Mouse (Mus musculus) liver, embryonic 11.5 days (tissue): ENCODE measurements around the gene Babam1. TPM values are rescaled to one million over a fixed set of nuclear protein-coding genes. Genes with fewer than 3 reads are reported as not detected.

ENCODE experiments used
- ATAC-seq: fragments of 200-750 bp; cut with Nextera tagmentation; replicated peaks from 2 replicates; pipeline ENCODE4 v1.8.0; 2017; ENCODE audit warnings: moderate number of reproducible peaks, mild to moderate bottlenecking, moderate TSS enrichment, moderate library complexity; ENCODE audit not compliant: low FRiP score
- DNase-seq: peaks from one replicate; pipeline ENCODE4 v3.0.0-alpha.2; 2017; ENCODE audit warnings: low spot score
- H3K27ac ChIP-seq: fragments of 300-500 bp; sonication (generic); 2 replicates; pipeline ENCODE4 v1.5.1; 2014; ENCODE audit warnings: mild to moderate bottlenecking, low read depth, low read length, control low read depth
- H3K27me3 ChIP-seq: fragments of 300-500 bp; sonication (generic); replicated peaks from 2 replicates; pipeline ENCODE4 v1.6.1; 2014; ENCODE audit warnings: low read length, mixed read lengths; ENCODE audit not compliant: control insufficient read depth, insufficient read depth
- H3K36me3 ChIP-seq: fragments of 300-500 bp; sonication (generic); 2 replicates; pipeline ENCODE4 v1.6.1; 2014; ENCODE audit warnings: mild to moderate bottlenecking, low read length, moderate library complexity, mixed read lengths; ENCODE audit not compliant: control insufficient read depth, insufficient read depth
- H3K4me1 ChIP-seq: fragments of 300-500 bp; sonication (generic); replicated peaks from 2 replicates; pipeline ENCODE4 v1.6.1; 2014; ENCODE audit warnings: low read length, mixed read lengths; ENCODE audit not compliant: control insufficient read depth, insufficient read depth
- H3K4me2 ChIP-seq: fragments of 300-500 bp; sonication (generic); 2 replicates; pipeline ENCODE4 v1.6.1; 2014; ENCODE audit warnings: mild to moderate bottlenecking, control low read depth, moderate library complexity
- H3K4me3 ChIP-seq: fragments of 300-500 bp; sonication (generic); 2 replicates; pipeline ENCODE4 v1.5.1; 2014; ENCODE audit warnings: low read depth, low read length, control low read depth
- H3K9ac ChIP-seq: fragments of 300-500 bp; sonication (generic); 2 replicates; pipeline ENCODE4 v1.6.1; 2014; ENCODE audit warnings: low read depth, low read length, control low read depth
- H3K9me3 ChIP-seq: fragments of 300-500 bp; sonication (generic); 2 replicates; pipeline ENCODE4 v1.6.1; 2016; ENCODE audit warnings: low read length, inconsistent platforms, mixed read lengths; ENCODE audit not compliant: control insufficient read depth
- WGBS: fragments of 180-500 bp; shearing (Covaris S2); extraction: QIAGEN DNeasy Blood & Tissue Kit; methylation state at CpG from one replicate; pipeline ENCODE4 v1.1.7; 2014; 5-methylcytosine and 5-hydroxymethylcytosine counted together
- polyA plus RNA-seq: library from polyadenylated mRNA; unstranded; fragments of >200 nt; fragmentation: Nextera tagmentation; extraction: Ambion mirVana; gene quantifications from 2 replicates; pipeline ENCODE4 v1.2.1, GENCODE M21; 2014

Babam1 gene
- polyA plus RNA-seq, 1 experiment from 2014 or later = 102 TPM

DNA sequence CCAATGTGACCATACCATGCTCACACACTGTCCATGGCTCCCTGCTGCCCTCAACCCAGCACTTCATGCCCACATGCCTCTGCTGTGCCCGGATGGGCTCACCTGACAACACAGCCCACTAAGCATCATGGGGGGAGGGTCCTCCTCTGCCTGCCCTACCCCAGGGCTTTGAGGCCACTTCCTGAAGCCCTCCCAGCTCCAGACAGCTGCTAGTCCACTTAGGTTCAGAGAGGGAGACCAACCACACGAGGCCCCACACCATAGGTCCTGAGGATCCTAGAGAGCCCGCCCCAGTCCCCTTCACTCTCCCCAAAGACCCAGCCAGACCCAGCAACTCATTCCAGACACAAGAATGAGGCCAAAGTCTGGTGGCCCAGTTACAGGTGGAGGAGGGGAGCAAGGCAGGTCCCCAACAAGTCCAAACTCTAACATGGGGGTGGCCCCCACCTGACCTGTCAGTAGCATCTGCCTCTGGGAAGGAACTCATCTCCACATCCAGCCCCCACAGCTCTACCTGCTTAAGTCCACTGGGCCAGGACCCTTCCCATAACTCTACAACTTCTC is 17.1 kb upstream of the Babam1 start:
- no peak overlapping the region for H3K27ac ChIP-seq
- H3K9me3 ChIP-seq = no peaks in the 10 kb centered on the region
- H3K9ac ChIP-seq = peak overlapping the region; percentile 79
- DNase-seq (no peak), ATAC-seq (no peak)
- peak overlapping the region; percentile 97 for H3K4me2 ChIP-seq
- H3K36me3 ChIP-seq = peaks cover 7% of the 10 kb centered on the region
- 62% methylated on average over 3 of the region's 3 CpGs for WGBS
- H3K4me1 ChIP-seq = peaks cover 51% of the 10 kb centered on the region
- peak overlapping the region; percentile 81 for H3K4me3 ChIP-seq
- peaks cover 36% of the 10 kb centered on the region for H3K27me3 ChIP-seq

DNA sequence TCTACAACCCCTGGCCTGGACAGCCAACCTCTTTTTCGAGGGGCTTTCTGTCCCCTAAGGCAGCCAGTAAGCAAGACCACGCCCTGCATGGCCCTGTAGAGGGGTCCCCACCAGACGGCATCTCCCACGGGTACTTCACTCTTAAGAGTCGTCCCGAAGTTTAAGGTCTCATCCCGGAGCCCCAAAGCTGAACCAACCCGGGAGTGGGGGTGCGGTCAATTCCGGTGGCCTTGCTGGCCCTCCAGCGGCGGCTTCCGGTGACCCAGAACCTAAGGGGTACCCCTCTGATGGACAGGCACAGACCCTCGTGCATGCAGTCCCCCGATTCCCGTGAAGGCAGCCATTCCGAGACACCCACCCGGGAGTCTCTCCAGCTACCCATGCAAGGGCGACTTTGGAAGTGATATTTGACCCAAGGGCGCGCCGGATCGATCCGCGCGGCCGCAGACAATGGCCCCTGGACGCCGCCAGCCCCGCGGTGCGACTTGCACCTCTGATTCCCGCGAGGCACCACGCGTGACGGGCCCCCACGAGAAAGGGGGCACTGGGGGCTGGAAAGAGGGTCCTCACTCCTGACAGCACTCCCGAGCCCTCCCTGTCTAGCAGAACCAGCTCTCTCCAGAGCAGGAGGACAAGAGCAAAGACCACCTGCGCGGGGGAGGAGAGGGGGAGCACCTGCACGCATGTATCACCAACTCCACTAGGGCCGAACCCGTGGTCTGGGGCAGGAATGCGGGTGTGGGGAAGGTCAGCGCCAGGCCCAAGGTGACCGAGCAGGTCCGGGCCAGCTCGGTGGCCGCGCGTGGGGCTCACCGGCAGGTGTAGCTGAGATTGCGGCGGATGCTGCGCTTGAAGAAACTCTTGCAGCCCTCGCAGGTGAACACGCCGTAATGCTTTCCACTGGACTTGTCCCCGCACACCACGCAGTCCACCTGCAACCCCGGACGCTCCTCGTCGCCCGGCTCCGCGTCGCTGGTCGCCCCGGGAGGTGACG is 16.2 kb upstream of the Babam1 start:
- peaks cover 36% of the 10 kb centered on the region for H3K27me3 ChIP-seq
- H3K4me1 ChIP-seq = peaks cover 45% of the 10 kb centered on the region
- peak overlapping the region; percentile 97 for H3K4me2 ChIP-seq
- H3K9ac ChIP-seq = peak overlapping the region; percentile 79
- H3K27ac ChIP-seq = peak overlapping the region; percentile 84; the same call in 1 of the 2 replicates
- DNase-seq (no peak), ATAC-seq (no peak)
- no peaks in the 10 kb centered on the region for H3K9me3 ChIP-seq
- H3K36me3 ChIP-seq = peaks cover 7% of the 10 kb centered on the region
- H3K4me3 ChIP-seq = peak overlapping the region; percentile 81
- 5% methylated on average over 72 of the region's 72 CpGs for WGBS

- Histone ChIP-seq H3K4me1 (peaks cover 35% of the 10 kb centered on the region), H3K4me2 (peak within 1 kb of the TSS; percentile 97), H3K9me3 (no peaks in the 10 kb centered on the region), H3K27me3 (peaks cover 36% of the 10 kb centered on the region), H3K36me3 (peaks cover 7% of the 10 kb centered on the region), H3K9ac (peak within 1 kb of the TSS; percentile 79), H3K27ac (peak within 1 kb of the TSS; percentile 84), H3K4me3 (peak within 1 kb of the TSS; percentile 81)
- WGBS = under 1% methylated on average over 51 of the region's 89 CpGs
- DNase-seq (peak; percentile 83), ATAC-seq (peak; percentile 9; the same call in 1 of the 2 replicates)
These were observed 15.2 kb upstream of the Babam1 start, which contains the start of gene Nr2f6 for GRCm38 (mm10) chr8:71381421-71381970. Nr2f6 (minus strand) TSS chr8:71381960.

DNA sequence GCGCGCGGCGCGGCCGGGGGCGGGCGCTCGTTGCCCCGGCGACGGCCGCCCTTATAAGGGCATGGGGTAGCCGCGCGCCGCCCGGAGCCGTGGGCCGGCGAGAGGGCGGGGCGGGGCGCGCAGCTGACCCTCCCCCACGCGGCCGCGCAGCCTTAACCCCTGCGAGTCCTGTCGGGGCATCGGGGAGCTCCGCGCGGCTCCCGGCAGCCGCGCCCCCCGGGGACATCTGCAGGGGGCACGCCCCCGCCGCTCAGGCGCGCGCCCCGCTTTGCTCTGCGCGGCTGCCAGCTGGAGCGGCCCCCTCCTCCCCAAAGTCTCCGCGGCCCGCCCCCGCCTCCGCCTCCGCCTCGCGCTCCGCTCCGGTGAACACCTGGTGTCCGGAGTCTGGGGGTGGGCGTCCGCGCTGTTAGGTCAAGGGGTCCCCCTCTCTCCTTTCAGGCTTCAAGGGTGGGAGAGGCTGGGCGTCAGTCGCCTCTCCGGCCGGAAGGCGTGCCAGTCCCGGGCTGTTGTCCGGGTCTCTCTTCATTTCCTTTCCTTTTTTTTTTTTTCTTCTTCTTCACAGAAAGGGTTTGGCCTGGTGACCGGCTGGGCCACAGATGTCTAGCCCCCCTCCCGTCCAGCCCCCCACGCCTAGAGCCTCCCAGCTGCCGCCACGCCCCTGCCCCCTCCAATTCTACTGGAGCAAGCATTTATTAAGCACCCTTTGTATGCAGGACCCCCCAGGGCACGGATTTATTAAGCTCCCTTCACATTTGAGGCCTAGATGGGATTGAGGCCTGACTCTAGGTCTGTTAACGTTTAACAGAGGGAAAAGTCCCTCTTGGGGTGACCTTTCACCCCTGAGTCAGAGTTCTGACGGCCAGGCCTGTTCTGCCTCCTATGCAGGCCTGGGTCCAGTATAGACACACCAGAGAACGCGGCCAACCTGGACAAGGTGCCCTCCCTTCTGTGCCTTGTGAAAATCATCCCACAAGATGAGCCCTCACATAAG is 14.4 kb upstream of the Babam1 start:
- Histone ChIP-seq H3K9me3 (no peaks in the 10 kb centered on the region), H3K27me3 (peaks cover 36% of the 10 kb centered on the region), H3K9ac (peak overlapping the region; percentile 79), H3K27ac (peak overlapping the region; percentile 84), H3K4me1 (peaks cover 35% of the 10 kb centered on the region), H3K36me3 (peaks cover 7% of the 10 kb centered on the region), H3K4me2 (peak overlapping the region; percentile 97), H3K4me3 (peak overlapping the region; percentile 81)
- 5% methylated on average over 66 of the region's 80 CpGs for WGBS
- ATAC-seq (peak; percentile 80), DNase-seq (peak; percentile 86)

DNA sequence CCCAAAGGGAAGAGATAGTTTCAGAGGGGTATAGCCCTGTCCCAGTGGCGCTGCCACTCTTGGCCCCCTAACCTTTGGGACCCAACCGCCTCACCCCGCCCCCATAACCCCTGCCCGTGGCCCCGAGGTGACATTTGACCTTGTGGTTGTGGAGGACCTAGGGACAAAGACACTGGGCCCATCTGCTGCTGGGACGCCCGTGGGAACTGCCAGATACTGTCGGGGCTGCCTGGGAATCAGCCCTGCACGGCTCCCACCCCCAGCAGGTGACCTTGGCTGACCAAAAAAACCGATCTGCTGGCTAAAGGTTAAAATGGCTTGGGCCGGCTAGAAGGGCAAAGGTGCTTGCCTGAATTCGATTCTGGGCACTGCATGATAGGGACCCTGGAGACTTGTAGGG is 13.3 kb upstream of the Babam1 start:
- H3K4me1 ChIP-seq = peaks cover 31% of the 10 kb centered on the region
- H3K4me2 ChIP-seq = peak overlapping the region; percentile 97
- H3K9me3 ChIP-seq = no peaks in the 10 kb centered on the region
- peaks cover 31% of the 10 kb centered on the region for H3K27me3 ChIP-seq
- DNase-seq = peak; percentile 39
- no peak for ATAC-seq
- peak overlapping the region; percentile 84 for H3K27ac ChIP-seq
- peak overlapping the region; percentile 20; the same call in 1 of the 2 replicates for H3K9ac ChIP-seq
- H3K4me3 ChIP-seq = no peak overlapping the region
- H3K36me3 ChIP-seq = no peaks in the 10 kb centered on the region; the same call in 1 of the 2 replicates
- WGBS = 42% methylated on average over 12 of the region's 12 CpGs

- H3K9ac ChIP-seq = no peak overlapping the region
- H3K4me1 ChIP-seq = peaks cover 27% of the 10 kb centered on the region
- no peak overlapping the region for H3K4me3 ChIP-seq
- 60% methylated on average over 3 of the region's 3 CpGs for WGBS
- H3K27me3 ChIP-seq = peaks cover 26% of the 10 kb centered on the region
- no peaks in the 10 kb centered on the region for H3K9me3 ChIP-seq
- peak overlapping the region; percentile 84 for H3K27ac ChIP-seq
- H3K36me3 ChIP-seq = no peaks in the 10 kb centered on the region
- peak overlapping the region; percentile 10; the same call in 1 of the 2 replicates for H3K4me2 ChIP-seq
- no peak for DNase-seq
- no peak for ATAC-seq
These were observed 12.8 kb upstream of the Babam1 start for GRCm38 (mm10) chr8:71383860-71384259.

DNA sequence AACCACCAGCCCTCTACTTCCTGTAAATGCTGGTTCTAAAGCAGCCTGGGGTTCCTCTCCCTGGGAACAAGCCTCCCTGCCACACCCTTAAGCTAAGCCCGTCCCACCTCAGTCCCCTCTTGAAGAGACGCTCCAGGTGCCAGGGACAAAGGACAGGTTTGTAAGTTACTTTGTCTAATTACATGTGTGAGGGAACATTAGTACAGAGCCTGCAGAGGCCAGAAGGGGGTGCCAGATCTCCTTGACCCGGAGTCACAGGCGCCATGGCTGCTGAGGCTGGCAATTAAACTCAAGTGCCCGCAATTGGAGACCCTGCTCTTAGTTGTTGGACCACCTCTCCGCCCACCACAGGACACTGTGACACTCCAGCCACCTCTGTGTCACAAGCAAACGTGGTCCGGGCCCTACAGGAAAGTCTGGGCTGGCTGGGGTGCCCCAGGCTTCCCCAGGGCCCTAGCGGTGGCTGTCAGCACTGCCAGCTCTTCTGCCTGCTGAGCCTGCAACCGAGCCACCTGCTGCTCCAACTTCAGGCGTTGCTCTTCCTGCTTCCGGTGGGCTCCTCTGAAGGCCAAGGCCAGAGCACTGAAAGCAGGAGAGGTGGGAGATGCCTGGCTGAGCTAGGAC is 11.3 kb upstream of the Babam1 start:
- WGBS = 67% methylated on average over 12 of the region's 12 CpGs

More for the DNA sequence above, 11.3 kb upstream of the Babam1 start:
- H3K4me3 ChIP-seq = no peak overlapping the region
- no peak for DNase-seq
- no peak overlapping the region for H3K4me2 ChIP-seq
- no peak overlapping the region for H3K27ac ChIP-seq
- H3K36me3 ChIP-seq = no peaks in the 10 kb centered on the region
- H3K4me1 ChIP-seq = peaks cover 14% of the 10 kb centered on the region
- peaks cover 12% of the 10 kb centered on the region for H3K27me3 ChIP-seq
- H3K9me3 ChIP-seq = no peaks in the 10 kb centered on the region
- no peak for ATAC-seq
- no peak overlapping the region for H3K9ac ChIP-seq
